Mouse (Mus musculus): ENCODE results near the gene Dlg1.

GRCm38 (mm10) chr16:31917776-31918175, 254.5 kb downstream of the Dlg1 start:
- TF ChIP-seq CTCF (IDR thresholded peaks at IDR 0.05; ENCODE audit: low read depth) (no peak), EP300 (IDR thresholded peaks at IDR 0.05; ENCODE audit: low read depth) (no peak)

All from heart, postnatal 0 days (tissue).